Mouse (Mus musculus) myocyte (in vitro differentiated cells): ENCODE measurements around the gene Dnah3. TPM values are rescaled to one million over a fixed set of nuclear protein-coding genes. Genes with fewer than 3 reads are reported as not detected.

Source experiments
- H3K27me3 ChIP-seq: one replicate; pipeline ENCODE4 v1.6.1; 2011; ENCODE audit not compliant: control insufficient read depth, insufficient read depth, insufficient read length
- H3K36me3 ChIP-seq: one replicate; pipeline ENCODE4 v1.6.1; 2011; ENCODE audit not compliant: control insufficient read depth, insufficient read depth
- H3K4me2 ChIP-seq: one replicate; pipeline ENCODE4 v1.6.1; 2011; ENCODE audit warnings: low read depth, control low read depth
- H3K4me3 ChIP-seq: one replicate; pipeline ENCODE4 v1.5.1; 2011; ENCODE audit warnings: mild to moderate bottlenecking, control low read depth, moderate library complexity
- H3K79me2 ChIP-seq: one replicate; pipeline ENCODE4 v1.6.1; 2011; ENCODE audit not compliant: control insufficient read depth, insufficient read depth
- H3ac ChIP-seq: one replicate; pipeline ENCODE4 v1.6.1; 2011; ENCODE audit not compliant: control insufficient read depth, insufficient read length
- CEBPB ChIP-seq: IDR thresholded peaks from 2 replicates; pipeline ENCODE4 v1.6.1; 2011; ENCODE audit warnings: mild to moderate bottlenecking, moderate library complexity; ENCODE audit not compliant: poor library complexity, insufficient read depth, severe bottlenecking
- E2F4 ChIP-seq: IDR thresholded peaks from one replicate; pipeline ENCODE4 v1.6.1; 2011; ENCODE audit warnings: mild to moderate bottlenecking, control low read depth, moderate library complexity; ENCODE audit not compliant: insufficient read depth
- MAX ChIP-seq: IDR thresholded peaks from one replicate; pipeline ENCODE4 v1.6.1; 2011; ENCODE audit warnings: low read depth, mild to moderate bottlenecking, control low read depth
- MYOD1 ChIP-seq, 3 experiments: IDR thresholded peaks; one replicate each; pipeline ENCODE4 v1.6.1; 2011; ENCODE audit warnings: control low read depth in 2 of 3, low read depth in 2 of 3, mild to moderate bottlenecking in 2 of 3, moderate library complexity in 1 of 3; ENCODE audit not compliant: insufficient read length in 2 of 3, control insufficient read depth in 1 of 3
- MYOG ChIP-seq, 3 experiments: IDR thresholded peaks; one replicate each; pipeline ENCODE4 v1.6.1; 2011; ENCODE audit warnings: control low read depth in 2 of 3, low read depth in 2 of 3, mild to moderate bottlenecking in 2 of 3; ENCODE audit not compliant: insufficient read length in 2 of 3, control insufficient read depth in 1 of 3, insufficient read depth in 1 of 3
- POLR2A ChIP-seq: IDR thresholded peaks from one replicate; pipeline ENCODE4 v1.6.1; 2011; ENCODE audit warnings: low read depth, mild to moderate bottlenecking, control low read depth, moderate library complexity; ENCODE audit not compliant: insufficient read length
- POLR2AphosphoS2 ChIP-seq: IDR thresholded peaks from one replicate; pipeline ENCODE4 v1.6.1; 2011; ENCODE audit warnings: low read depth, control low read depth; ENCODE audit not compliant: insufficient read length
- REST ChIP-seq: IDR thresholded peaks from one replicate; pipeline ENCODE4 v1.6.1; 2011; ENCODE audit warnings: mild to moderate bottlenecking, control low read depth, moderate library complexity; ENCODE audit not compliant: insufficient read depth, insufficient read length
- SRF ChIP-seq: IDR thresholded peaks from one replicate; pipeline ENCODE4 v1.6.1; 2011; ENCODE audit warnings: low read depth; ENCODE audit not compliant: control insufficient read depth, insufficient read length
- TCF12 ChIP-seq: IDR thresholded peaks from one replicate; pipeline ENCODE4 v1.6.1; 2011; ENCODE audit warnings: mild to moderate bottlenecking, control low read depth; ENCODE audit not compliant: poor library complexity, insufficient read depth, severe bottlenecking
- TCF3 ChIP-seq: IDR thresholded peaks from one replicate; pipeline ENCODE4 v1.6.1; 2011; ENCODE audit warnings: low read depth, control low read depth; ENCODE audit not compliant: insufficient read length
- USF1 ChIP-seq: IDR thresholded peaks from one replicate; pipeline ENCODE4 v1.6.1; 2011; ENCODE audit warnings: low read depth, mild to moderate bottlenecking, control low read depth, moderate library complexity
- polyA plus RNA-seq: library from polyadenylated mRNA; unstranded; fragments of >200 nt; fragmentation: generic; extraction: Trizol; gene quantifications from one replicate; pipeline ENCODE4 v1.2.1, GENCODE M21; 2012; ENCODE audit warnings: missing spikeins

Dnah3 gene
- polyA plus RNA-seq, 1 experiment = 0.01 TPM

DNA sequence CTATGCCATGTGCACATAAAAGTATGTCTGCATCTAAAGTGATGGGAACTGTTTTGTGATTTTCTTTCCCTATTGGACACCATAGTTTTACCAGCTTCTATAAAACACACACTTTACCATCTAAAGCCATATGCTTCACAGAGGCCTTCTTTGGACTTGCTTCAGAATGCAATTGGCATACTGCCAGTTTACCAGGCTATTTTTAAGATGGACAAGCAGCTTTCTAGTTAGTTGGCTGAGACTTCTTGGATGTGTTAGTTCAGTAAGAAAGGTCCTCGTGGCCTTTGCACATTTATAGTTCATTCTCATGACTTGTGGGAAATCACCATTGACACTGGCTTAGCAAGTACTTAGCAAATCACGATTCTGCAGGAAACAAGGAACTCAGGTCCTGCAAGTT is 11.3 kb upstream of the Dnah3 start:
- Histone ChIP-seq H3K79me2 (no peaks in the 10 kb centered on the region), H3K36me3 (no peaks in the 10 kb centered on the region), H3ac (no peak overlapping the region), H3K4me2 (no peak overlapping the region), H3K4me3 (no peak overlapping the region), H3K27me3 (no peaks in the 10 kb centered on the region)
- TF ChIP-seq TCF12 (no peak), POLR2AphosphoS2 (no peak), POLR2A (no peak), SRF (no peak), REST (no peak), E2F4 (no peak), MYOD1 (IDR thresholded peaks at IDR 0.05; ENCODE audit: control insufficient read depth in 1 of 3, insufficient read length in 2 of 3, low read depth in 2 of 3) (no peak), CEBPB (no peak), TCF3 (no peak), MAX (no peak), USF1 (no peak), MYOG (IDR thresholded peaks at IDR 0.05; ENCODE audit: control insufficient read depth in 1 of 3, insufficient read depth in 1 of 3, insufficient read length in 2 of 3, low read depth in 2 of 3) (no peak)

- Histone ChIP-seq H3K27me3 (no peaks in the 10 kb centered on the region), H3K79me2 (no peaks in the 10 kb centered on the region), H3K36me3 (no peaks in the 10 kb centered on the region), H3ac (no peak overlapping the region), H3K4me3 (no peak overlapping the region), H3K4me2 (no peak overlapping the region)
- no peak for TF ChIP-seq E2F4
- TF ChIP-seq MYOG (IDR thresholded peaks at IDR 0.05; ENCODE audit: control insufficient read depth in 1 of 3, insufficient read depth in 1 of 3, insufficient read length in 2 of 3, low read depth in 2 of 3) = no peak
- TF ChIP-seq POLR2AphosphoS2 = no peak
- TF ChIP-seq POLR2A = no peak
- TF ChIP-seq MYOD1 (IDR thresholded peaks at IDR 0.05; ENCODE audit: control insufficient read depth in 1 of 3, insufficient read length in 2 of 3, low read depth in 2 of 3) = no peak
- TF ChIP-seq MAX = no peak
- no peak for TF ChIP-seq SRF
Observed at GRCm38 (mm10) chr7:120104975-120105374, 9.9 kb upstream of the Dnah3 start.

DNA sequence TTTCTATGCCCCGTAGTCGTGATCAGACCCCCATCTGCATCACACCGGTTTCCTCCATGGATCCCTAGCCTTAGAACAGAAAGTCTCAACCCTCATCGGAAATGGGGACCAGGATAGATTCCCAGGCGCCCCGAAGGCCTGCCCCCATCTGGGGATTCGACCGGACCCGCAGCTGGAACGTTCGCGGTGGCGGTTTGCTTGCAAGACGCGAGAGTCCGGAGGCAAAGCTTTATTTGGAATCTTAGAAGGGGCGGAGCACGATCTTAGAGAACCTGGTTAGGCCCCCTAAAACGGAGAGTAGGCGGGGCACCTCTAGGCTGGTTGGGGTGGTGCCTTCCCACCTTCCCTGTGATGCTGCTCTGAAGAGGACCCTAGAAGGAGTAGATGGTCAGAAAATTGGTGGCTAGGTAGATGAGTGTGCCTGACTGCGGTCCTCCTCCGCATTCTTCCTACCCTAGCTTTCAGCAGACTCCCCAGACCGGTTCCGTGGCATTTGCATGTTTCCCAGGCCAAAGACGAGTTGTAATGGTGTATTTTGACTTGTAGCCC is 8.0 kb upstream of the Dnah3 start:
- Histone ChIP-seq H3K79me2 (no peaks in the 10 kb centered on the region), H3K36me3 (no peaks in the 10 kb centered on the region), H3K27me3 (no peaks in the 10 kb centered on the region), H3ac (no peak overlapping the region), H3K4me2 (peak overlapping the region; percentile 76), H3K4me3 (peak overlapping the region; percentile 40)
- TF ChIP-seq MYOD1 (IDR thresholded peaks at IDR 0.05; ENCODE audit: control insufficient read depth in 1 of 3, insufficient read length in 2 of 3, low read depth in 2 of 3) (no peak), TCF3 (no peak), E2F4 (no peak), REST (no peak), CEBPB (no peak), SRF (no peak), POLR2A (no peak), POLR2AphosphoS2 (no peak), USF1 (no peak), MYOG (IDR thresholded peaks at IDR 0.05; ENCODE audit: control insufficient read depth in 1 of 3, insufficient read depth in 1 of 3, insufficient read length in 2 of 3, low read depth in 2 of 3) (no peak), MAX (no peak), TCF12 (no peak)

DNA sequence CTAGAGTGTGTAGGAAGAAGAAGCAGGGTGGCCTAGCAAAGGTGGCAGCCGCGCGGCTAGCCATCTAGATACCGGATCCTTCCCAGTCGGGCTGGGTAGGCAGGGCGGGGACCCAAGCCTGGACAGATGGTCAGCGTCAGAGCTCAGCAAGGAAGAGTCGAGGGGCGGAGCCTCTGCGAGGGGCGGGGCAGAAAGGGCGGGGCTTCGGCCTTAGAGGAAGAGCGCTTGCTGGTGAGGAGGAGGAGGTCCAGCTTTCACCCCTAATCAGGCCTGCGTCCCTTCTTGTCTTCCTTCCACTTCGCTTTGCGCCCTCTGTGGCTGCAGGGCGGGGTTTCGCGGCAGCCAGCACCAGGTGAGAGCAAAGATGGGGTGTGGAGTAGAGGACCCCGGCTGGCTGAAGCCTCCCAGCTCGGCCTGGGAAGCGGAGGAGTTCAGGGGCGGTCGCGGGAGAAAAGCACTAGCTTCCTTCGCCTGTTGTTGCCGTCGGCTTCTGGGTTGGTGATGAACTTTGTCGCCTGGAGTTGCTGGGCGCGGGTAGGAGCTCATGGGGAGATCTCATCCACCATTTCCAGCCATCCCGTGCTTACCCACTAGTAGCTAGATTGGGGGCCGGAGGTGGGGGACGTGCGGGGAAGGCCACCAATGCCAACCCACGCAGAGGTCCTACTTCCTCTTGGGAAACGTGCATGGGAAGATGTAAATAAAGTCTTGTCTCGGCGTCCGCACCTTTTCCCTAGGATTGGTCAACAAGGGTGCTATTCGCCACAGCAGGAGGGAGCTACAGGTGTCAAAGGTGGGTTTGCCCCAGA is 7.3 kb upstream of the Dnah3 start, which contains the start of gene Tmem159:
Tmem159 (plus strand) TSS at position 190 of the 809 bp plus-strand sequence.
- no peaks in the 10 kb centered on the region for H3K79me2 ChIP-seq
- no peak for TF ChIP-seq SRF
- peak in 2 of 3 experiments; percentile 31 to 52 for TF ChIP-seq MYOD1 (IDR thresholded peaks at IDR 0.05; ENCODE audit: control insufficient read depth in 1 of 3, insufficient read length in 2 of 3, low read depth in 2 of 3)
- TF ChIP-seq POLR2AphosphoS2 = peak; percentile 63
- TF ChIP-seq MYOG (IDR thresholded peaks at IDR 0.05; ENCODE audit: control insufficient read depth in 1 of 3, insufficient read depth in 1 of 3, insufficient read length in 2 of 3, low read depth in 2 of 3) = peak in 2 of 3 experiments; percentile 10 to 65
- peak; percentile 70 for TF ChIP-seq POLR2A
- H3K4me3 ChIP-seq = peak within 1 kb of the TSS; percentile 40

DNA sequence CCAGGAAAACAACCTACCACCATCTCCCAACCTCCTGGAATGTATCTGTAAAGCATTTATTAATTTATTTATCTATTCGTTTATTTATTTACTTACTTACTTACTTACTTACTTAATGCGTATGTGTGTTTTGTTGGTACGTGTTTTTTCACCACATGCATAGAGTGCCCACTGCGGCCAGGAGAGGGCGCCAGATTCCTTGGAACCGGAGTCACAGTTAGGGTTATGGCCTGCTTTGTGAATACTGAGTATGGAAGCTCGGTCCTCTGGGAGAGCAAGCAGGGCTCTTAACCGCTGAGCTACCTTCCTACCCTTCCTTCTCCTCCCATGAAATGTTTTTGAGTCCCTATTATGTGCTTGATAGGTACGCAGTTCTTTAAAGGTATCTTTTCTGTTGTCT is 3.3 kb upstream of the Dnah3 start:
- TF ChIP-seq POLR2AphosphoS2 (no peak), SRF (no peak), MYOD1 (IDR thresholded peaks at IDR 0.05; ENCODE audit: control insufficient read depth in 1 of 3, insufficient read length in 2 of 3, low read depth in 2 of 3) (no peak), REST (no peak), USF1 (no peak), POLR2A (no peak), E2F4 (no peak), TCF12 (no peak), CEBPB (no peak), MAX (no peak), MYOG (IDR thresholded peaks at IDR 0.05; ENCODE audit: control insufficient read depth in 1 of 3, insufficient read depth in 1 of 3, insufficient read length in 2 of 3, low read depth in 2 of 3) (no peak), TCF3 (no peak)
- Histone ChIP-seq H3K4me3 (no peak overlapping the region), H3K79me2 (no peaks in the 10 kb centered on the region)

More for the DNA sequence above, 7.3 kb upstream of the Dnah3 start, which contains the start of gene Tmem159:
- Histone ChIP-seq H3K27me3 (no peaks in the 10 kb centered on the region), H3K36me3 (no peaks in the 10 kb centered on the region), H3ac (no peak within 1 kb of the TSS), H3K4me2 (peak within 1 kb of the TSS; percentile 76)

More for the DNA sequence above, 3.3 kb upstream of the Dnah3 start:
- no peak overlapping the region for H3K4me2 ChIP-seq
- no peak overlapping the region for H3ac ChIP-seq
- no peaks in the 10 kb centered on the region for H3K27me3 ChIP-seq
- no peaks in the 10 kb centered on the region for H3K36me3 ChIP-seq
